Mouse (Mus musculus) c-Kit-positive CD71-positive TER-119-negative erythroid progenitor cells, embryonic 14.5 days (primary cell): Measurements from ENCODE around the gene Minpp1.

Experiments
- DNase-seq: peaks from one replicate; pipeline ENCODE4 v3.0.0-alpha.2; 2013; ENCODE audit warnings: low read depth

The Minpp1 gene

GRCm38 (mm10) chr19:32489166-32489895 lies 3.8 kb downstream of the Minpp1 start:
- DNase-seq = no peak

- no peak for DNase-seq
Measured at GRCm38 (mm10) chr19:32490976-32491375, 5.4 kb downstream of the Minpp1 start.

GRCm38 (mm10) chr19:32492339-32492738 lies 6.8 kb downstream of the Minpp1 start:
- DNase-seq = no peak

GRCm38 (mm10) chr19:32492981-32493380 lies 7.4 kb downstream of the Minpp1 start:
- no peak for DNase-seq

GRCm38 (mm10) chr19:32493471-32493870 lies 7.9 kb downstream of the Minpp1 start:
- DNase-seq = no peak

- DNase-seq = no peak
Measured at GRCm38 (mm10) chr19:32494611-32495010, 9.0 kb downstream of the Minpp1 start.

- no peak for DNase-seq
Measured at GRCm38 (mm10) chr19:32495034-32495433, 9.5 kb downstream of the Minpp1 start.

- DNase-seq = no peak
Measured at GRCm38 (mm10) chr19:32497411-32497810, 11.8 kb downstream of the Minpp1 start.

GRCm38 (mm10) chr19:32498002-32498401 lies 12.4 kb downstream of the Minpp1 start:
- no peak for DNase-seq

GRCm38 (mm10) chr19:32501414-32501813 lies 15.8 kb downstream of the Minpp1 start:
- DNase-seq = no peak

GRCm38 (mm10) chr19:32506081-32506480 lies 20.5 kb downstream of the Minpp1 start:
- no peak for DNase-seq

- DNase-seq = no peak
Measured at GRCm38 (mm10) chr19:32506514-32506913, 20.9 kb downstream of the Minpp1 start.

GRCm38 (mm10) chr19:32507100-32507499 lies 21.5 kb downstream of the Minpp1 start:
- no peak for DNase-seq

GRCm38 (mm10) chr19:32507526-32507925 lies 22.0 kb downstream of the Minpp1 start:
- no peak for DNase-seq

- DNase-seq = peak; percentile 34
Measured at GRCm38 (mm10) chr19:32510267-32510666, 24.7 kb downstream of the Minpp1 start.

- peak; percentile 75 for DNase-seq
Measured at GRCm38 (mm10) chr19:32510962-32511361, 25.4 kb downstream of the Minpp1 start.

- no peak for DNase-seq
Measured at GRCm38 (mm10) chr19:32512518-32512917, 26.9 kb downstream of the Minpp1 start.

- no peak for DNase-seq
Measured at GRCm38 (mm10) chr19:32516575-32516974, 31.0 kb downstream of the Minpp1 start.

GRCm38 (mm10) chr19:32521446-32521845 lies 35.9 kb downstream of the Minpp1 start:
- no peak for DNase-seq

GRCm38 (mm10) chr19:32522247-32522646 lies 36.7 kb downstream of the Minpp1 start:
- no peak for DNase-seq

- no peak for DNase-seq
Measured at GRCm38 (mm10) chr19:32522753-32523307, 37.3 kb downstream of the Minpp1 start.

GRCm38 (mm10) chr19:32523769-32524515 lies 38.4 kb downstream of the Minpp1 start:
- DNase-seq = no peak

- DNase-seq = no peak
Measured at GRCm38 (mm10) chr19:32524516-32524860, 38.9 kb downstream of the Minpp1 start.
